Mouse (Mus musculus) heart, embryonic 12.5 days (tissue): ENCODE measurements around the gene Pibf1. TPM values are rescaled to one million over a fixed set of nuclear protein-coding genes. Genes with fewer than 3 reads are reported as not detected.

Experiments
- ATAC-seq: fragments of 200-750 bp; cut with Nextera tagmentation; 2 replicates; pipeline ENCODE4 v1.8.0; 2017; ENCODE audit warnings: moderate TSS enrichment, moderate library complexity; ENCODE audit not compliant: insufficient number of reproducible peaks, low FRiP score
- H3K27ac ChIP-seq: fragments of 300-500 bp; sonication (generic); 2 replicates; pipeline ENCODE4 v1.5.1; 2016; ENCODE audit warnings: mild to moderate bottlenecking, moderate library complexity; ENCODE audit not compliant: poor library complexity, severe bottlenecking
- H3K27me3 ChIP-seq: fragments of 300-500 bp; sonication (generic); replicated peaks from 2 replicates; pipeline ENCODE4 v1.6.1; 2016; ENCODE audit warnings: mild to moderate bottlenecking, moderate library complexity
- H3K36me3 ChIP-seq: fragments of 300-500 bp; sonication (generic); 2 replicates; pipeline ENCODE4 v1.6.1; 2016; ENCODE audit warnings: mild to moderate bottlenecking, moderate library complexity
- H3K4me1 ChIP-seq: fragments of 300-500 bp; sonication (generic); replicated peaks from 2 replicates; pipeline ENCODE4 v1.6.1; 2016; ENCODE audit warnings: mild to moderate bottlenecking
- H3K4me2 ChIP-seq: fragments of 300-500 bp; sonication (generic); 2 replicates; pipeline ENCODE4 v1.6.1; 2016; ENCODE audit warnings: mild to moderate bottlenecking, moderate library complexity
- H3K4me3 ChIP-seq: fragments of 300-500 bp; sonication (generic); 2 replicates; pipeline ENCODE4 v1.5.1; 2016; ENCODE audit warnings: mild to moderate bottlenecking
- H3K9ac ChIP-seq: fragments of 300-500 bp; sonication (generic); 2 replicates; pipeline ENCODE4 v1.6.1; 2016; ENCODE audit warnings: mild to moderate bottlenecking, moderate library complexity
- H3K9me3 ChIP-seq: fragments of 300-500 bp; sonication (generic); replicated peaks from 2 replicates; pipeline ENCODE4 v1.6.1; 2016; ENCODE audit warnings: mild to moderate bottlenecking, moderate library complexity
- WGBS: fragments of 180-500 bp; shearing (Covaris S2); methylation state at CpG from one replicate; pipeline ENCODE4 v1.1.7; 2016; 5-methylcytosine and 5-hydroxymethylcytosine counted together
- polyA plus RNA-seq: library from polyadenylated mRNA; unstranded; fragments of >200 nt; fragmentation: Nextera tagmentation; extraction: Ambion mirVana; gene quantifications from 2 replicates; pipeline ENCODE4 v1.2.1, GENCODE M21; 2016

Pibf1 gene
- polyA plus RNA-seq = 17.6 and 17.9 TPM in 2 replicates

- WGBS = under 1% methylated on average over 73 of the region's 73 CpGs
- H3K9me3 ChIP-seq = no peaks in the 10 kb centered on the region
- peak within 1 kb of the TSS; percentile 82 for H3K4me2 ChIP-seq
- H3K4me3 ChIP-seq = peak within 1 kb of the TSS; percentile 78
- ATAC-seq = peak; percentile 100
- peaks cover 9% of the 10 kb centered on the region for H3K4me1 ChIP-seq
- peak within 1 kb of the TSS; percentile 82 for H3K9ac ChIP-seq
- peak within 1 kb of the TSS; percentile 36; the same call in 1 of the 2 replicates for H3K27ac ChIP-seq
- H3K27me3 ChIP-seq = no peaks in the 10 kb centered on the region
- peaks cover 44% of the 10 kb centered on the region for H3K36me3 ChIP-seq
Observed at GRCm38 (mm10) chr14:99099267-99099966, at the start of gene Pibf1, which contains the start of gene Dis3. TSS of gene Pibf1 (plus strand) at chr14:99099424. TSS of gene Dis3 (minus strand) at chr14:99099770.

GRCm38 (mm10) chr14:99058959-99059586 is 40.2 kb upstream of the Pibf1 start:
- Histone ChIP-seq H3K4me2 (no peak overlapping the region), H3K4me1 (no peaks in the 10 kb centered on the region), H3K27ac (no peak overlapping the region), H3K9ac (no peak overlapping the region), H3K4me3 (no peak overlapping the region), H3K9me3 (no peaks in the 10 kb centered on the region), H3K36me3 (peaks cover 53% of the 10 kb centered on the region), H3K27me3 (no peaks in the 10 kb centered on the region)
- ATAC-seq = peak; percentile 51; the same call in 1 of the 2 replicates
- WGBS = 77% methylated on average over 7 of the region's 7 CpGs

GRCm38 (mm10) chr14:99060616-99061015 is 38.6 kb upstream of the Pibf1 start:
- H3K36me3 ChIP-seq = peaks cover 59% of the 10 kb centered on the region
- H3K4me3 ChIP-seq = no peak overlapping the region
- H3K4me2 ChIP-seq = no peak overlapping the region
- H3K4me1 ChIP-seq = no peaks in the 10 kb centered on the region
- H3K9ac ChIP-seq = no peak overlapping the region
- no peaks in the 10 kb centered on the region for H3K27me3 ChIP-seq
- 92% methylated on average over 12 of the region's 12 CpGs for WGBS
- H3K9me3 ChIP-seq = no peaks in the 10 kb centered on the region
- no peak for ATAC-seq
- H3K27ac ChIP-seq = no peak overlapping the region

GRCm38 (mm10) chr14:99063091-99063490 is 36.1 kb upstream of the Pibf1 start:
- H3K4me1 ChIP-seq = no peaks in the 10 kb centered on the region
- H3K4me3 ChIP-seq = no peak overlapping the region
- WGBS = 93% methylated on average over 2 of the region's 2 CpGs
- H3K36me3 ChIP-seq = peaks cover 57% of the 10 kb centered on the region
- no peak overlapping the region for H3K9ac ChIP-seq
- H3K9me3 ChIP-seq = no peaks in the 10 kb centered on the region
- no peak overlapping the region for H3K27ac ChIP-seq
- no peak for ATAC-seq
- H3K27me3 ChIP-seq = no peaks in the 10 kb centered on the region
- H3K4me2 ChIP-seq = no peak overlapping the region

GRCm38 (mm10) chr14:99071146-99071545 is 28.1 kb upstream of the Pibf1 start:
- Histone ChIP-seq H3K9ac (no peak overlapping the region), H3K27me3 (no peaks in the 10 kb centered on the region), H3K4me1 (no peaks in the 10 kb centered on the region), H3K27ac (no peak overlapping the region), H3K4me3 (no peak overlapping the region), H3K9me3 (no peaks in the 10 kb centered on the region), H3K36me3 (peaks cover 61% of the 10 kb centered on the region), H3K4me2 (no peak overlapping the region)
- ATAC-seq = no peak
- 89% methylated on average over 4 of the region's 4 CpGs for WGBS

- no peak overlapping the region for H3K4me2 ChIP-seq
- no peak overlapping the region for H3K27ac ChIP-seq
- no peaks in the 10 kb centered on the region for H3K27me3 ChIP-seq
- WGBS = 92% methylated on average over 7 of the region's 7 CpGs
- H3K36me3 ChIP-seq = peaks cover 66% of the 10 kb centered on the region
- ATAC-seq = no peak
- no peaks in the 10 kb centered on the region for H3K9me3 ChIP-seq
- H3K4me3 ChIP-seq = no peak overlapping the region
- H3K4me1 ChIP-seq = peaks cover 9% of the 10 kb centered on the region
- H3K9ac ChIP-seq = no peak overlapping the region
Observed at GRCm38 (mm10) chr14:99088947-99089346, 10.3 kb upstream of the Pibf1 start.

GRCm38 (mm10) chr14:99099967-99100587 is 853 bp downstream of the Pibf1 start:
- Histone ChIP-seq H3K9ac (peak overlapping the region; percentile 75), H3K27ac (no peak overlapping the region), H3K4me2 (peak overlapping the region; percentile 71), H3K4me1 (peaks cover 9% of the 10 kb centered on the region), H3K36me3 (peaks cover 48% of the 10 kb centered on the region), H3K27me3 (no peaks in the 10 kb centered on the region), H3K4me3 (peak overlapping the region; percentile 78), H3K9me3 (no peaks in the 10 kb centered on the region)
- 6% methylated on average over 20 of the region's 20 CpGs for WGBS
- no peak for ATAC-seq

- Histone ChIP-seq H3K4me2 (no peak overlapping the region), H3K9me3 (no peaks in the 10 kb centered on the region), H3K9ac (no peak overlapping the region), H3K27ac (no peak overlapping the region), H3K4me3 (no peak overlapping the region), H3K36me3 (peaks cover 47% of the 10 kb centered on the region), H3K27me3 (no peaks in the 10 kb centered on the region), H3K4me1 (peaks cover 7% of the 10 kb centered on the region)
- no peak for ATAC-seq
- WGBS = 85% methylated on average over 4 of the region's 4 CpGs
Observed at GRCm38 (mm10) chr14:99103050-99103449, 3.8 kb downstream of the Pibf1 start.

GRCm38 (mm10) chr14:99104542-99105123 is 5.4 kb downstream of the Pibf1 start:
- H3K9ac ChIP-seq = no peak overlapping the region
- H3K4me3 ChIP-seq = no peak overlapping the region
- no peaks in the 10 kb centered on the region for H3K9me3 ChIP-seq
- no peaks in the 10 kb centered on the region for H3K27me3 ChIP-seq
- WGBS = 76% methylated on average over 6 of the region's 6 CpGs
- peaks cover 61% of the 10 kb centered on the region for H3K36me3 ChIP-seq
- H3K4me2 ChIP-seq = no peak overlapping the region
- no peaks in the 10 kb centered on the region for H3K4me1 ChIP-seq
- ATAC-seq = no peak
- no peak overlapping the region for H3K27ac ChIP-seq

GRCm38 (mm10) chr14:99106671-99107070 is 7.4 kb downstream of the Pibf1 start:
- no peaks in the 10 kb centered on the region for H3K27me3 ChIP-seq
- 79% methylated on average over 2 of the region's 2 CpGs for WGBS
- no peak overlapping the region for H3K9ac ChIP-seq
- H3K36me3 ChIP-seq = peaks cover 76% of the 10 kb centered on the region
- no peak overlapping the region for H3K4me3 ChIP-seq
- no peaks in the 10 kb centered on the region for H3K9me3 ChIP-seq
- no peaks in the 10 kb centered on the region for H3K4me1 ChIP-seq
- H3K4me2 ChIP-seq = no peak overlapping the region
- ATAC-seq = no peak
- H3K27ac ChIP-seq = no peak overlapping the region

- H3K4me2 ChIP-seq = no peak overlapping the region
- no peak overlapping the region for H3K4me3 ChIP-seq
- no peak overlapping the region for H3K9ac ChIP-seq
- no peak overlapping the region for H3K27ac ChIP-seq
- H3K9me3 ChIP-seq = no peaks in the 10 kb centered on the region
- H3K36me3 ChIP-seq = peaks cover 73% of the 10 kb centered on the region
- H3K4me1 ChIP-seq = no peaks in the 10 kb centered on the region
- H3K27me3 ChIP-seq = no peaks in the 10 kb centered on the region
- ATAC-seq = no peak
- WGBS = 78% methylated on average over 2 of the region's 2 CpGs
Observed at GRCm38 (mm10) chr14:99107631-99108187, 8.5 kb downstream of the Pibf1 start.
